Mouse (Mus musculus): ENCODE results near the gene Cdk17.
"Not testable (repeated sequence)": the region's sequence is repeated elsewhere in the genome, so short reads cannot be mapped to it uniquely, and the experiment has no call there.

Gene Cdk17

GRCm38 (mm10) chr10:93143285-93143985, 17.2 kb upstream of the Cdk17 start:
- no peak for DNase-seq (ENCODE audit: low spot score)

- no peak for DNase-seq (ENCODE audit: low spot score)
Measured at GRCm38 (mm10) chr10:93143986-93144314, 16.7 kb upstream of the Cdk17 start.

- DNase-seq (ENCODE audit: low spot score): no peak
Measured at GRCm38 (mm10) chr10:93144579-93144978, 16.1 kb upstream of the Cdk17 start.

GRCm38 (mm10) chr10:93145088-93145487, 15.6 kb upstream of the Cdk17 start:
- no peak for DNase-seq (ENCODE audit: low spot score)

GRCm38 (mm10) chr10:93146601-93147000, 14.1 kb upstream of the Cdk17 start:
- DNase-seq (ENCODE audit: low spot score): no peak

GRCm38 (mm10) chr10:93147691-93148090, 13.0 kb upstream of the Cdk17 start:
- DNase-seq (ENCODE audit: low spot score): no peak

- no peak for DNase-seq (ENCODE audit: low spot score)
Measured at GRCm38 (mm10) chr10:93149597-93149996, 11.1 kb upstream of the Cdk17 start.

GRCm38 (mm10) chr10:93151775-93152174, 8.9 kb upstream of the Cdk17 start:
- DNase-seq (ENCODE audit: low spot score): no peak

- no peak for DNase-seq (ENCODE audit: low spot score)
Measured at GRCm38 (mm10) chr10:93152698-93153097, 8.0 kb upstream of the Cdk17 start.

GRCm38 (mm10) chr10:93153404-93153803, 7.3 kb upstream of the Cdk17 start:
- not testable (repeated sequence) for DNase-seq (ENCODE audit: low spot score)

- DNase-seq (ENCODE audit: low spot score): no peak
Measured at GRCm38 (mm10) chr10:93159651-93160496, 801 bp upstream of the Cdk17 start.

- DNase-seq (ENCODE audit: low spot score): peak; percentile 95
Measured at GRCm38 (mm10) chr10:93160497-93160806, 223 bp upstream of the Cdk17 start.

GRCm38 (mm10) chr10:93161511-93162275, 1.0 kb downstream of the Cdk17 start:
- DNase-seq (ENCODE audit: low spot score): no peak

GRCm38 (mm10) chr10:93162276-93162971, 1.7 kb downstream of the Cdk17 start:
- no peak for DNase-seq (ENCODE audit: low spot score)

GRCm38 (mm10) chr10:93162972-93163660, 2.4 kb downstream of the Cdk17 start:
- no peak for DNase-seq (ENCODE audit: low spot score)

- DNase-seq (ENCODE audit: low spot score): no peak
Measured at GRCm38 (mm10) chr10:93163711-93164488, 3.2 kb downstream of the Cdk17 start.

GRCm38 (mm10) chr10:93165416-93166381, 5.0 kb downstream of the Cdk17 start:
- no peak for DNase-seq (ENCODE audit: low spot score)

- DNase-seq (ENCODE audit: low spot score): no peak
Measured at GRCm38 (mm10) chr10:93166382-93166769, 5.7 kb downstream of the Cdk17 start.

- no peak for DNase-seq (ENCODE audit: low spot score)
Measured at GRCm38 (mm10) chr10:93167311-93167710, 6.6 kb downstream of the Cdk17 start.

GRCm38 (mm10) chr10:93168067-93168466, 7.4 kb downstream of the Cdk17 start:
- no peak for DNase-seq (ENCODE audit: low spot score)

Measured in testis, postnatal 10 days (tissue).